Mouse (Mus musculus) megakaryocyte progenitor cell, adult 5-6 weeks (primary cell): ENCODE data around the gene Rab13. TPM values are rescaled to one million over a fixed set of nuclear protein-coding genes. Genes with fewer than 3 reads are reported as not detected.

Experiments
- ATAC-seq: replicated peaks from 2 replicates; pipeline ENCODE4 v1.8.0; 2016; ENCODE audit warnings: mild to moderate bottlenecking, moderate TSS enrichment, inconsistent platforms; ENCODE audit not compliant: poor library complexity
- total RNA-seq, 2 experiments: library from RNA; stranded (forward) in 1 of 2; stranded (reverse) in 1 of 2; fragments of 157-497, 149-512 nt in 1 of 2; fragments of 200-1000 nt in 1 of 2; gene quantifications; 2 replicates each; pipeline versions ENCODE4 v1.2.3 to v1.2.4; 2015 to 2017

Gene Rab13
- total RNA-seq (2015) = 0.61 and 1.4 TPM in 2 replicates
- total RNA-seq (2017) = 1.2 and 1.6 TPM in 2 replicates

- ATAC-seq = peak; percentile 94
These were observed at the start of gene Rab13, which contains the start of gene Rps27 for GRCm38 (mm10) chr3:90213377-90213866. Rab13 (plus strand) TSS chr3:90213695. Rps27 (minus strand) TSS chr3:90213651.

DNA sequence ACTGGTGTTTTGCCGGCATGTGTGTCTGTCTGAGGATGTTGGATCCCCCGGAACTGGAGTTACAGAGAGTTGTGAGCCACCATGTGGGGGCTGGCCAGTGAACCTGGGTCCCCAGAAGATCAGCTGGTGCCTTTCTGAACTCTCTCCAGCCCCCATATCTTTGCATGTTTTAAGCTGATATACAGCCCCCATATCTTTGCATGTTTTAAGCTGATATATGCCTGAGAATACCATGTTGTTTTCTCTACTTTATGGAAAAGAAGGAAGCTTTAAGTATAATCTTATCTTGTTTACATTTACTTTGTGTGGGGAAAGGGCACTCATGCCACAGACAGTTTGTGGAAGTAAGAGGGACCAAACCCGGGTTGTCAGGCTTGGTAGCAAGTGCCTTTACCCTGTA lies 33.9 kb upstream of the Rab13 start:
- ATAC-seq = no peak

- ATAC-seq = no peak
These were observed 29.9 kb upstream of the Rab13 start for GRCm38 (mm10) chr3:90183581-90183980.

GRCm38 (mm10) chr3:90190859-90191510 lies 22.5 kb upstream of the Rab13 start:
- ATAC-seq = no peak

DNA sequence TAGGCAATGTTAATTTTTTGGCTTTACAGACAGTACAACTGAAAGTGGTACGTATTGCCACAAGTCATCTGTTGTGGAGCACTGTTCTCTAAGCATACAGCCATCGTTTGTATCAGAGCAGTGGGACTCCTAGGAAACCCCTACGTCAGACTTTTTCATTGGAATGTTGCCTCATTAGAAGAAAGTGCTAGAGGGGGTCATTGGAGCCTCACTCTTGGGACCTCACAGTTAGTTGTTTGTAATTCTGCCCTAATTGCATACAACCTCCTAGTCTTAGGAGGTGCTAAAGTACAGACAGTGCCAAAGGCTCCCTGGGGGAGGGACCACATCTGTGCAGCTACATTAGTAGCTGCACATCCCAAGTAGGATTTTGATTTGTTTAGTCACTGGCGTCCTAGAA lies 18.7 kb upstream of the Rab13 start:
- ATAC-seq = no peak

DNA sequence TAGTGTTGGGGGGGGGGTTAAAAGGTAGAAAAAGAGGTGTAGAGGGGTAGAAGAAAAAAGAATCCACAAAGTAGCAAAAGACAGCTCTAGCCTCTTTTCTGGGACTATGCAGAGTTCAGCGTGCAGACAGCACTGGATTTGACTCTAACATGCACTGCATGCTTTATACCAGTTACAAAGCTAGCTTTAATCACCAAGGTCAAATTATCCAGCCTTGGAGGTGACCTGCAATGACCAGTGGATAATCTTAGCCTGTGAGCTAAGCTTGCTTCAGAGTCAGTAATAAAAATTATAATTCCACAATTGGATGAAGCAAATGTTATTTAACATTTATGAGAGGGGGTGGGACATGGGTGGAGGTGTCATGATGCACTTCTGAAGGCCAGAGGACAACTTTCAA lies 17.9 kb upstream of the Rab13 start:
- no peak for ATAC-seq

- ATAC-seq = no peak
These were observed 15.9 kb upstream of the Rab13 start for GRCm38 (mm10) chr3:90197548-90197947.

DNA sequence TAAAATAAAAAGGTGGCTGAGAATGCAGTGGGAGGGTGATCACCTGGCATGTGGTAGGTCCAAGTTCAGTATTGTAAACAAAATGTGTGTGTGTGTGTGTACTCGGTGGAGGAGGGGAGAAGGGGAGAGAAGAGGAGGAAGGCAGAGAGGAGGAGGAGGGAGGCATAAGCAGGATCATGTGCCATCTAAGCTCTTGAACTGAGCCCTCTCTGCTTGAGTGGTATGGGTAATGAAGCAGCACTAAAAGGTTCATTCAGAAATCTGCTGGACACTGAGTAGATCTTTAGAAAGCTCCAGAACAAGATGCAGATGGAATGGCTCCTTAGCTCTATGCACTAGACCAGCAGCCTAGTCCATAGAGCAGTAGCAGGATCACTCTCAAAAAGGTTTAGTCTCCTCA lies 10.6 kb upstream of the Rab13 start:
- no peak for ATAC-seq

DNA sequence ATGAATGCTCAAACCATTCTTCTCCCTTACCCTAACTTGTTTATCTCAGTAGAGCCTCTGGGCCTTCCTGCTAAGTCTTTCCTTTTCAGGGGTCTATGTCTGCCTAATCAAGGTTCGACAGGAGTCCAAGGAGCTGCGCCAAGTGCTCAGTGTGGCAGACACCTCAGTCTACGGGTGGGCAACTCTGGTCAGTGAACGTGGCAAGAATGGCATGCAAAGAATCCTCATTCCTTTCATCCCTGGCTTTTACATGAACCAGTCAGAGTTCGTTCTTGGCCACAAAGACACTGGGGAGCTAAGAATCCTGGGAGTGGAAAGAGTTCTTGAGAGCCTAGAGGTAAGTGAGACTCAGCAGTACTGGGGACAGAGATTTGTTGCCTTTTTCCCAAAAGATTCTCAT lies 9.9 kb upstream of the Rab13 start:
- ATAC-seq = no peak

GRCm38 (mm10) chr3:90204582-90204981 lies 8.9 kb upstream of the Rab13 start:
- no peak for ATAC-seq

GRCm38 (mm10) chr3:90208662-90209061 lies 4.8 kb upstream of the Rab13 start:
- ATAC-seq = no peak

- no peak for ATAC-seq
These were observed 3.5 kb upstream of the Rab13 start for GRCm38 (mm10) chr3:90209908-90210566.

DNA sequence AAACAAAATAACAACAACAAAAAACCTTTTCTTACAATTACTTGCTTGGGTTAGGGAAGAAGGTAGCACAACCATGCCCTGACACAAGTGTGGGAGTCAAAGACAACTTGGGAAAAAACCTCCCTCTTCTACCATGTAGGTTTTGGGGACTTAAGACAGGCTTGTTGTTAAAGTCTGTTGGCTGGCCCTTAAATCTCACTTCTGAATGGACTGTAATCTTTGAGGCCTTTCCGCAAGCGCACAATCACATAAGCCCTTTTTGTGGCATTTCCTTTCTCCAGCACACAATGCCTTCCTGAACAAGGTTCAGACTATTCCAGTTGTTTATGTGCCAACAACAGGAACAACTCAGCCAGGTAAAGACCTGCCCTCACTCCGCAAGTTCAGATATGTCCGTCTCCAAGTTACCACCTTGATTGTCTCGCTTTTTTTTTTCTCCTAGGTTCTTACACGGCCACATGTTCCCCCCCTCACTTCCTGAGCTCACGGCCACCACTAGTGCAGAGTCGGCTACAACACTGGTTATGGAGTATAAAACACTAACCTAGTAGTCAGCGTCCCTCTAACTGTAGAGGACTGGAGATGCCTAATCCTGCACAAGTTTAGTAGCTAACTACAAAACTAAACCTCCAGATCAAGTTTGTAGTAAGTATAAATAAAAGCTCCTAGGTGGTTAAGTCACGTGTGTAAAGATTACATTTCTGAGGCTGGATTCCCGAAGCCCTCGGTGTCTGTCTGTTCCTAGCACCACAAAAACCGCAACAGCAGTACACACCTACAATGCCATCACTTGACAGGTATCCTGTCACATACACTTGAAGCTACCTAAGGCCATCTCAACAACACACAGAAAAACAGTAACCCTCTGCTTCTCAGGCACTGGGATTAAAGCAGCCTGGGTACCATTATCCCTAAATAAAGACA lies 1.8 kb upstream of the Rab13 start:
- no peak for ATAC-seq

- no peak for ATAC-seq
These were observed 772 bp upstream of the Rab13 start for GRCm38 (mm10) chr3:90212723-90213122.

- ATAC-seq = no peak
These were observed 625 bp downstream of the Rab13 start for GRCm38 (mm10) chr3:90213956-90214684.

DNA sequence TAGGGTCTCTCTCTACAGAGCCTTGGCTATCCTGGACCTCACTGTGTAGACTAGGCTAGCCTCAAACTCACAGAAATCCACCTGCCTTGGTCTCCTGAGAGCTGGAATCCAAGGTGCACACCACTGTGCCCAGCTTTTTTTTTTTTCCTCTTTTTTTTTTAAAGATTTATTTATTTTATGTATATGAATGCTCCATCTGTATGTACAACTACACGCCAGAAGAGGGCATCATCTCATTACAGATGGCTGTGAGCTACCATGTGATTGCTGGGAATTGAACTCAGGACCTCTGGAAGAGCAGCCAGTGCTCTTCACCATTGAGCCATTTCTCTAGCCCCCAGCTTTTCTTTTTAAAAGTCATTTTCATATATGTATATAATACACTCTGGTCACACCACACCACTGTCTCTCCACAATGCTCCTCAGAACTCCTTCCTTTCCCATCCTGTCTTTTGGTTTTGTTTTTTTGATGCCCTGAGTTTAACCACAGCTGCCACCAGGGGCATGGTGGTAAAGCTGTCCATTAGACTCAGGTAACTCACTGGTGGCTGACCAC lies 2.4 kb downstream of the Rab13 start:
- no peak for ATAC-seq

GRCm38 (mm10) chr3:90220088-90220487 lies 6.6 kb downstream of the Rab13 start:
- ATAC-seq = peak; percentile 76

DNA sequence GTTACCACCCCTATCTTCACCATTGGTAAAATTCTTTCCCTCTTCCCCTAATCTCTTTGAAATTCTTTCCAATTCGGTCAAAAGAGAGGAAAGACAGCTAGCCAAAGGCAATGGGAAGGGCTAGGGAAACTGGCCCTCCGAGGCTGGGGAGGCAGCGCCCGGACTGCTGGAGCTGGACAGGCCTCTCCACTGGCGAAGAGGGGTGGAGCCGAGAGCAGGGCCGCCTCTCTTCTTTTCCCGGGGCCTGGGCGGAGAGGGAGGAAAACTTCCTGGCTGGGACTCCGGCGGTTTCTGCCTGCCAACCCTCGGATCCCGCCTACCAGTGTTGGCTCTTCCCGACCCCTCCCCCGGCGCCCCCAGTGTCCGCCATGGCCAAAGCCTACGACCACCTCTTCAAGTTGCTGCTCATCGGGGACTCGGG lies 7.0 kb downstream of the Rab13 start:
- peak; percentile 40 for ATAC-seq

- ATAC-seq = peak; percentile 28; the same call in 1 of the 2 replicates
These were observed 7.6 kb downstream of the Rab13 start for GRCm38 (mm10) chr3:90221123-90221522.

DNA sequence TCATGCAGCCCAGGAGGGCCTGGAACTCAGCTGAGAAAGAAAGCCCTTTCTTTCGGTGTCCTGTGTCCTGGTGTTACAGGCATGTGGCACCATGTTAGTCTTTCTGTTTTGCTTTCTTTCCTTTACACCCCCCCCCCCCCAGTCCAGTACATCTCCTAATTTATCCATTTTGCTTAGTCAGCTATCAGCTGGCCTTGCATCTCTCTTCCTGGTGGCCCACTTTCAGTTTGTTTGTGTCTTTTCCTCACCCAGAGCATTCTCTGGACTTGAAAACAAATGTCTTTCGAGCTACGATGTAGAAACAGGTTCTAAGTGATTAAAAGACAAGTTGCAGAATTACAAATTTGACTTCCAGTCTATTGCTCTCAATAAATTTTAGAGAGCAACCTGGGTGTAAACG lies 9.0 kb downstream of the Rab13 start:
- ATAC-seq = no peak
